Mouse (Mus musculus) ZHBTc4 (cell line): ENCODE data around the gene Rps6ka2.
"Not testable (repeated sequence)": the region's sequence is repeated elsewhere in the genome, so short reads cannot be mapped to it uniquely, and the experiment has no call there.

Source experiments
- DNase-seq: peaks from one replicate; pipeline ENCODE4 v3.0.0-alpha.2; 2011; ENCODE audit warnings: low read depth, low spot score

The Rps6ka2 gene

DNA sequence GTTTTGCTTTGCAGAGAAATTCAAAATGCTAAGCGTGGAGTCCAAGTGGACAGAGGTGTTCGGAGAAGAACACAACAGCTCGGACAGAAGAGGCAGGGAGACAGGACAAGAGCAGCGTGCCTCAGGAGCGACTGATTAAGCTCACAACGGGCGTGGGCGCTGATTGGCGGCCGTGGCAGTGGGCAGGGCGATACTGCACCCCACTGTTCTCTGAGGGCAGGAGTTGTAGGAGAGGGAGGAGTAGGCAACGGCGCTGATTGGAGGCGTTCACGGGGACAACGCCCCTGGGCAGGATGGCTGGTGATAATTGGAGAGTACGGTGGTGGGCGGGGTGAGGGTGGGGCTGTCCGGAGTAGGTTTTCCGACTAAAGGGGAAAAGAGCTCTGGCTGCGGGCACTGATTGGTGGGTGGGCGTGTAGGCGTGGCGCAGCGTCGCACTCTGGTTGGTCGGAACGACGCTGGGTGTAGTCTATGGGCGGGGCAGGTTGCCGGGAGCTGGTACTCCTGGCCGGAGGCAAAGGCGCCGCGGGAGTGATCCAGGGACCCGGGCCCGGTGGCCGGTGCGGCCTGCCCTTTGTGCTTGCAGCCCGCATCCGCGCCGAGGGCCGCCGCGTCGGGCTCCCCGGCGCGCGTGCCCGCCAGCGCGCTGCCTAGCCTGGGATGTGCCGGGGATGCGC lies at the start of gene Rps6ka2:
TSS of gene Rps6ka2 (plus strand) at position 489 of the 677 bp plus-strand sequence.
- DNase-seq: peak; percentile 100

DNA sequence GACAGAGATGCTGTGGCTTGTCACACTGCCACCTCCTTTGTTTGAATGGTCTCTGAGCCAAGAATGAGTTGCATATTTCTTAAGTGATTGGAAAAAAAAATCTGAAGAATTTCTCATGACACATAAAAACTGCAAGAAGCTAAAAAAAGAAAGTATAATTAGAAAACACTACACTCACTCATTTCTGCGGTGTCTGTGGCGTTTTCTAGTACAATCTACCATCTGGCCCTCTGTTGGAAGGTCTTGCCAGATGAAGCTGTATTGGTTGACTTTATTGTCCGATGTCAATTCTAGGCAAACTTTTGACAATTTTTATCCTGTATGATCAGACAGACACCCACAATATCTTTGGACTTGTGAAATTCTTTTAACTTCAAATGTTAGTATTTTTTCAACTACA lies 49.1 kb upstream of the Rps6ka2 start:
- not testable (repeated sequence) for DNase-seq

DNA sequence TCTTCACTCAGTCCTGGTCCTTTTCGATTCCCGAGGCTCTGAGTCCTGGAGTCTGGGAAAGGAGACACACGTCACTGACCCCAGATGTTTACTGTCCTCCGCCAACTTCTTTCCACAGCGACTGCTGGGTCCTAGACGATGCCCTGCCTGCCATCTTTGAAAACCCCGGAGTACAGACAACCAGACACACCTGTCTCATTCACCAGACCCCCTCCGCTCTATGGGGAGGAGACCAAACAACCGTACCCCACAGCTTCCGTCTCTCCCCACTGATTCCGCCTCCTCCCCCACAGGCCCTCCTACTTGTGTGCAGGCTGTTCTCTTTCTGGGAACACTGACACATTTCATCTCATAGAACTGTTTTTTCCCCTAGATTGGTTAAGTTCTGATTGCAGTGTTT lies 47.4 kb upstream of the Rps6ka2 start:
- not testable (repeated sequence) for DNase-seq

DNA sequence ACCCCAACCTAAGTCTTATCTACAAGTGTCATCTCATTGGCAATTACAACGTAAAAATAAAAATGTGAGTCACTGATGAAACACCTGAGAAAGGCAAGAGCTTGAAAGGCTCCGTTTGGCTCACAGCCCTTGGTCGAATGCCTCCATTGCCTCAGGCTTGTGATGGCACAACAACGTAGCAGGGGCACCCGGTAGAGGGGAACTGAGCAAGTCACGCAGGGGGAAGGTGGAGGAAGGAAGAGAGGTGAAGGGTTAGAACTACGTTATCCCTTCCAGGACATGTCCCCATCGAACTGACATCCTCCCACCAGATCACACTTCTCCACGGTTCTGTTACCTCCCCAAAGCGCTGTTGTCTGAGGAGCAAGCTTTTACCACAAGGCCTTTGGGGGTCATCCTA lies 43.4 kb upstream of the Rps6ka2 start:
- not testable (repeated sequence) for DNase-seq

DNA sequence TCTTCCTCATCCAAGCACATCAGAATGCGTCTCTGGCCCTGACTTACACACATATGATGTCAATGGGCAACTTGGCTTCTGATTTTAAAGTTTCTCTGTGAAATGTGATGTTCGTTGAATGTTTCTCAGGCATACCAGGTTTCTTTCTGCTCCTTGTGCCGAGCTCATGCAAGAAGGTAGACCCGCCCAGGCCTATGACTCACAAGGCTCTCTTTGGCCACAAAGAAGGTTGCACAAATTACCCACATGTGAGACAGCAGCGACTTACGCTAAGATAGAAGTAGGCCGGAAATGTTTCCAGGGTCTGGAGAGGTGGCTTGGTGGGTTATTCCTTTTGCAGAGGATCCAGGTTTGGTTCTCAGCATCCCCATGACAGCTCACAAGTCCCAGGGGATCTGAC lies 35.9 kb upstream of the Rps6ka2 start:
- not testable (repeated sequence) for DNase-seq

DNA sequence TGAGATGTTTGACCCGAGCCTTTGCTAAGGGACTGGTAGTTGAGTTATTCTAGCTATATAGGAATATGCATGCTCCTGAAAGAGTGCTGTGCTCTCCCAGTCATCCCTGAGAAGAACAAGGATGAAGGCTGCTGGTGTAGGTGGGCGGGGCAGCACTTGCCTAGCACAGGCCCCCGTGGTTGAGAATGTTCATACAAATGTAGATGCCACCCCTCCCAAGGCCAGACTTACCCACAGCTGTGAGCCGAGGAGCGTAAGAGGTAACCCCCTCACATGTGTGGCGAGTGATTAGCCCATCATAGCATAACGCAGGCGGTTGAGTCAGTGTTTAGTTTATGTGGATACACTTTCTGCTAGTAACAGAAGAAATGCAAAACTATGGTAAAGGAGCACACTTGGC lies 34.6 kb upstream of the Rps6ka2 start:
- DNase-seq: peak; percentile 58

DNA sequence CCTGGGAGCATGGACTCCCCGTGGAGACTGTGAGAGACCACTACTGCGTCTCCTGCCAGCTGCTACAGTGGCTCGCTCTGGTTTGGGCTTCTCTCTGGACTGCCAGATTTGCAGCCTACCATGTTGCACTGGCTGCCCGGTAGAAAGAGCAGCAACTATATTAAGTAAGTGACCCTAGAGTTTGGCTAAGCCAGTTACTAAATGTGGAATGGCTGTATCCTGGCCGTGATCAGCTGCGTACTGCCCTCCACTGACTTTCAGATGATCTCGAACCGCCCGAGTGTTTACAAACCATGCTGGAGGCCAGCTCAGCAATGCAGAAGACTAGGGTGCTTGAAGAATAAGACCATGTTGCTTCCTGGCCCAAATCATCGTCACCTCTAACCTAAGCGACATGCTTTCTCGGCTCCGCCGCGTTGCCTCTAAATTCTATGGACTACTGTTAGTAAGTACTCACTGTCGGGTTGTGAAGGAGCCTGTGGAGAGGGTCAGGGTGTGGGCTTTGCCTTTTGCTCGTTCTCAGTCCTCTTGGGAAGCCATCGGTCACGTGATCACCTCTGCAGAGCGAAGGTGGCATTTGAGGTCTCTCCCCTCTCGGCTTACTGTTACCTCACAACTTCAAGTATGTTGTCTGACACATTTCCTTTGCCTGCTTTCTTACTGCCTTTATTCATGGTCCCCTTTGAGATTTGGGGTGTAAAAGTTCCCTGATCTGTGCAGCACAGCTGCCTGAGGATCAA lies 31.6 kb upstream of the Rps6ka2 start:
- DNase-seq: peak; percentile 33

DNA sequence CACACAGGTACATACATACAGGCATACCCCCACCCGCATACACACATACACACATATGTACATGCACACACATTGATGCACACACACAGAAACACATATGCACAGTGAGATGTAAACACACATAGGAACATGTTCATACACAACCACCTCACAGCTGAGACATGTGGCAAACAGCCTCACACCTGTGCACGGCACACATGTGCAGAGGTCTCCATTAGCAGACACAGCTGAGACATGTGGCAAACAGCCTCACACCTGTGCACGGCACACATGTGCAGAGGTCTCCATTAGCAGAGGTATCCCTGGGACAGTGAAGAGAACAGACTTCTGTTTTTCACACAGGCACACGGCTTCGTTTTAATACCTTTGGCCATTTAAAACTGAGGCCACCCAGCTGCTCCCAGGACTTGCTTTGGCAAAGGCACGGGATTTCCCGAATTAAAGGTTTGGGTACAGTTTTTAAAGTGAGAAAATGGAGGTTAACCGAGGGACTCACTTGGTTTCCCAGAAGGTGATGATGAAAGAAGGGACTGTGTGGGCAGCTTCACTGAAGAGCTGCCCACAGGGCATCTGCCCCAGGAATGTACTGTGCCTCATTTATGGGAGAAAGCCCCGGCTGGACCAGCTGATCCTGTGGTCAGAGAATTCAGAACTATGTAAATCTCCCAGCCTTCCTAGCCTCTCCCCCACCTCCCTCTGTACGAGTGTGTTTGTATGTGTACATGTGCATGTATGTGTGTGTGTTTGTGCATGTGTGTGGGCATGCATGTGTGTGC lies 29.3 kb upstream of the Rps6ka2 start:
- no peak for DNase-seq

DNA sequence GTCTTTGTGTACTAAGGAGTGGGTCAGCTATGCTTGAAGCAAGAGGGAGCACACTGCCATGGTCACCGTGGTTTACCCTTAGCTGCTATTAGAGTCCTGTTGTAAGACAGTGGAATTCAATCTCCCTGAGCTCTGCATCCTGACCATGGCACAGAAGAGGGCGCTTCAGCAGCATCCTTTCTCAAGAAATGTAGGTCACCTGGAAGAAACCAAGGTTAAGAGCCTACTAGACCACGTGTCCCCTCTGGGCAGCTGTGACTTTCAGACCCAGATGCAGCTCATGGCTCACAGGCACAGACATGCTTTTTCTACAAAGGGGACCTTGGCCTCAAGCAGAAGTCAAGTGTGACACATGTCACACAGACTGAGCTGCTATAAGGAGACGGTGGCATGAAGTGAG lies 27.5 kb upstream of the Rps6ka2 start:
- DNase-seq: no peak

DNA sequence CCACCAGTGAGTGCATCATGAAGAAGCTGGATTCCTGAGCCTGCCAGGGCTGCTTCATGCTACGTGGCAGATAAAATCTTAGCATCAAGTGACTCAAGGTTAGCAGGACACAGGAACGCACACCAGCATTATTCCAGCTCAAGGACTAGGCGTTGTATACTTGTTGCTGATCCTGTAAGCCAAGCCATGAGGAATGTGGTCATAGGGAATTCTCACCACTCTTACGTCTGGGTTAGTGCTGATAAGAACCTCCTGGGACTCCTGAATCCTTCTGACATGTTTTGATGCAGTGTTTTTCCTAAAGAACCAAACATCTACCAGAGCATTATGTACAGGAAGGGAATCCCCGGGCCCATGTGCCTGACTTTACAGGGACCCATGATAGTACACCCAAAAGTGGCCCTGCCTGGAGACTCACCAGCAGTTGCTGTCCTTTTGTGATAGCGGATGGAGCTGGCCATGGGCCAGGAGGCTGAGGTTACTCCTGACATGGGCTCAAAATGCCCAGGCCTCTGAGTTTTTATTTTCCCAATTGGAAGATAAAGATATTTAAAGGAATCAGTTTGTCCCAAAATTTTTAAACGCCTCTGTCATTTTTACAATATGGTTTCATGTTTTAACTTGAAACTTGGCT lies 25.9 kb upstream of the Rps6ka2 start:
- DNase-seq: no peak

DNA sequence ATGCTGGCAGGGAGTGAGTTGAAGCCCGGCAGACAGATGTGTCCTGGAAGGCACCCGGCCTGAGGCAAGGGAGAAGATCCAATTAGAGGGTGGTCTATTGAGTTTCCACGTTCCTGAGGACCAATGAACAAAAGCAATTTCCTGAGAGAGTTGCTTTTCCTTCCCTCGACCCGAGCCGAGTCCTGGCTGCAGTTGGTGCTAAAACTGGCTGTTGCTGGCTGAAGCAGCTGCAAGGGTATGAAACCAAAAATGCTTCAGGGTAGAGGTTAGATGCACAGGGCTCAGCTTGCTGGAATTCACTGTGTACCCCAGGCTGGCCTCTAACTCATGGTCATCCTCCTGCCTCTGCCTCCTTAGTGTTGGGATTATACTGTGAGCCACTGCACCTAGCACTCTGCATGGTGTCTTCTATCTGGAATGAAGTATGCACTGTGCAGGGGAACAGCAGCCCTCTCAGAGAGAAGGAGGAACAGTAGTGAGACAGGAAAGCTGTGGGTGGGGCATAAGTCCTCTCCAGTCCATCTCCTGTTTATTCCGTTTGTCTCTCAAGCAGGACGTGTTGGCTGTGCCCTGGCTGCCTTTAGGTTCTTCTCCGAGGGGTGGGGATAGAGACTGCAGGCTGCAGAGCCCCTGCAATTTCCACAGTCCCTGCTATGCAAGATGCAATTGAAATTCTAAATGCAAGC lies 24.4 kb upstream of the Rps6ka2 start:
- no peak for DNase-seq

DNA sequence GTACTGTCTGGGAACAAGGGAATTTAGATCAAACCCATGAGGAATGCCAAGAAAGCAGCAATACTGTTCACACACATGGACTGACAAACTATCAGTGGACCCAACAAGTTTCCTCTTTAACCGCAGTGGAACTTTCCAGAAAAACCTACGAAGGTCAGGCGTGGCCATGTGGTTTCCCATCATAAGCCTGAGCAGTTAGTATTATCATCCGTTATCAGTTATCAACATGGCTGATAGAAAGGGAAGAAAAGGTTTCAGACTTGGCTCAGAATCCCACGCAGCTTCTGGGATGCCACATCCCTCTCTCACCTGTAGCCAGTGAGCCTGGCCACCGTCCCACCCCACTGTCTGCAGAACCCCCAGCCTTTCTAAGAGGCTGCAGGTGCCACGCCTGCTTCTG lies 23.4 kb upstream of the Rps6ka2 start:
- no peak for DNase-seq

DNA sequence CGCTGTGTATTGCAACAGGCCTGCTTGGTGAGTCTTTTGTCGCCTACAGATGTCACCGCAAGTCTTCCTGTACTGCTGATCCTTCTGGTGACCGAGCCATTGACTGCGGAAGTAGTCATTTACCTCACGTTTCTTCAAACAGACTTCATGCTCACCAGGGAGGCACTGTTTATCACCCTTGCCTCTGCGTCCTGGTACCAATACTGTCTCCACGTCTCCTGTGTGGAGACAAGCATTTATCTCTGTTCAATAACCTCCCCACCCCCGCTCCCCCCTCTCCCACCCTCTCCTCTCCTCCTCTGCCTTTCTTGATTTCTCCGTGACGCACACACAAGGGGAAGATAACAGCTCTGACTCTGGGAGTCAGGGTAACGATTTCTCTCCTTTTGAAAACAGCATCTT lies 22.0 kb upstream of the Rps6ka2 start:
- no peak for DNase-seq

DNA sequence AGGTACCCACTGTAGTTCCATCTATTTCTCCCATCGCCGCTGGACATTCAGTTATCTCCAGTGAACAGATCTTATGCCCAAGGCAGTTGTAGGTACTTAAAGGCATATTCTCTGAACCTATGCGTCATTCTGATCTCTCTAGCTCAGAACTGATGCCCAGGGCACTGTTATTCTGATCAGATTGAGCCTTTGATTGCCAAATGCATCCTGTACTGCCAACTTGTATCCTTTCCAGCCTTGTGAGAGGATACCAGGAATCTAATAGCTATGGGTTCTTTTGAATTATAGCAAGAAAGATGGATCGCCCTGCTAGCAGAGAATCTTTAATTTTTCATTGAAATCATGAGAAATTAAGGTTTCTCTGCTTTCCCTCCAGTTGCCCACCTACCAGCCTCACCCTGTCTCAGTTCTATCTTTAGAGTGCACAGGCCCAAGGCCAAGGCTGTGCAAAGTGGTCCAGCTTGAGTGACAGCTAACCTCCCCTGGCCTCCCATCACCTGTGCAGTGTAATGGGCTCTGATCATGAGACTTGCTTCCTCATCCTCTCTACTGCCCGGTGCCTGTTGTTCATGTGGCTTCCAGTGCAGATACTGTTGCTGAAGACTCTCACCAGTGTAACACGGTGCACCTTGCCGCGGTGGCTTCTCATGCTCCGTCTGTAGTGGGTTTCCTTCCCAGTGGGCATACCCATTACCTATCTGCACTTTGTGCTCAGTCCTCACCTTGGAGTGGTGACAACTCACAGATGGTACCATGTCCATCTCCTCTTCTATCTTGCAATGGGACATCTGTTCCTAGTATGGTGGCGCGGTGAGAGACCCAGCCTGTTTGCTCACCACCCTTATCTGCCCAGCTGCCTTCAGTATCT lies 20.4 kb upstream of the Rps6ka2 start:
- no peak for DNase-seq

DNA sequence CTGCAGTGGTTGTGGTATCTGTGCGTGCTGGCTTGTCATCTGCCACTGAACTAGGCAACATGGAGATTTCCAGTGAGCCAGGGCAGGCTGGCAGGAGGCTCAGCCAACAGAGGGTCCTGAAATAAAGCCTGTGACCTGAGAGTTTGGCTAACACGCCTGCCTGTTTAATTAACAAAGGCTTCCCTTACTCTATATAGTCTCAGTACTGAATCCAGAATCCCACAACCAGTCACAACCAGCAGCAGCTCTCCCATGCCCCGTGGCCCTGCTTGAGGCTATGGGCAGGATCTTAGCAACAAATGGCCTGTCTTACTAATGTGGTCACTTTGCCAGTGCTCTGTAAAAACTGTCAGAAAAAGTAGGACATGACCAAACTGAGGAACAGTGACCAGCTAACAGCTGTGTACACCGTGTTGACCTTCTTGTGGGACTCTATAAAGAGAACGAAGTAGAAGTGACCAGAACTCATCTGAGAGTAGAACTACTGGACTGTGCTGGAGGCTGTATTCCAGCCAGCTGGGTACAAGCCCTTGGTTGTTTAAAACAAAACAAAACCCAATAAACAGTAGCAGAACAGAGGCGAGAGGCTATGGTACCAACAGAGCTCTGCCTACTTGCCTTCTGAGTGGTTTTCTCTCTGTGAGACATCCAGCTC lies 18.3 kb upstream of the Rps6ka2 start:
- no peak for DNase-seq

DNA sequence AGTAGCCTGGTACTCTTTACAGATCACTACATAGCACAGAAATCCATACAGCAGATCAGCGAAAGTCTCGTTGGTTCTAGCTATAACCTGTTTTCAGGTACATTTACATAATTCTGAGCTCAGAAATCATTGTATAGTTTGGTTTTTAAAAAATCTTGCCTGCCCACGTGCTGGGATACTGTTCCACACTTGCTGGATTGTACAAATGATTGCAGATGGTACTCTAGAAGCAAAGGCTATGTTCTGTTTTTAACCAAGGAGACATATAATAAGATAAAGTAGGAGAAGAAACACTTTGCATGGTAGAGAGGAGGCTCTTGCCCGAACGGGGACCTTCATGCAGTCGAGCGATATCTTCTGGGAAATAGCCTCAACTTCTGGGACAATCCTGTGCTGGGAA lies 17.3 kb upstream of the Rps6ka2 start:
- DNase-seq: no peak

DNA sequence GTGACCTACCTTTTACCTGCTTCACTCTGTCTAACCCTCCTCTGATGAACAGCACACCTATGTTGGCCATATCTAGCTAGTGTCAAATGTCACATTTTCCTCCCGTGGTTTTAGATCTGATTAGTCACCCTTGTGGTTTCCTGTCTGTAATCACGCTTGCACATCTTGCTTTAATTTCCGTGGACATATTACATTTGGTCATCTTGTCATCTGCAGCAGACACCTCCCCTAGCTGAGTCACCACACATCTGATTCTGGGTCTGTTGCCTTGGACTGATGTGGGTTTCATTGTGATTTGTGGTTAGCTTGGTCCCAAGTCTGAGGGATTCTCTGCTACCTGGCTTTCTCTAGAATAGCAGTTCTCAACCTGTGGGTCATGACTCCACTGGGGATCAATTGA lies 6.0 kb upstream of the Rps6ka2 start:
- no peak for DNase-seq

DNA sequence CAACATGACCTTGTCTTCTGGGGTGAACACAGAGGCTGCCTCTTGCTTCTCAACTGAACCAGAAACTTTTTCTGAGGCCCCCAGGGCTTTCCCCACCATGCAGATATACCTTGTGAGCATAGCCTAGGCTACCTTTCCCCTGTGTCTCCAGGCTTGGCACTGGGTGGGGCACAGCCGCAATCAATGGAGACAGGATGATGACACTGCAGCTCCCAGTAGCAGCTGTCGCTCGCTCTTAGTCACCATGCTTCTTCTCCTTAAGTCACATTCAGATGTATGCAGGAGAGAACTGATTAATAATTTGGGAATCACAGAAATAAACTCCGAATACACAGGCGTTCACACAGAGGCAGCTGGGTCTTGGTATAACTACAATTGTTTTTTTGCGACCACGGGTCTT lies 4.4 kb upstream of the Rps6ka2 start:
- DNase-seq: no peak

DNA sequence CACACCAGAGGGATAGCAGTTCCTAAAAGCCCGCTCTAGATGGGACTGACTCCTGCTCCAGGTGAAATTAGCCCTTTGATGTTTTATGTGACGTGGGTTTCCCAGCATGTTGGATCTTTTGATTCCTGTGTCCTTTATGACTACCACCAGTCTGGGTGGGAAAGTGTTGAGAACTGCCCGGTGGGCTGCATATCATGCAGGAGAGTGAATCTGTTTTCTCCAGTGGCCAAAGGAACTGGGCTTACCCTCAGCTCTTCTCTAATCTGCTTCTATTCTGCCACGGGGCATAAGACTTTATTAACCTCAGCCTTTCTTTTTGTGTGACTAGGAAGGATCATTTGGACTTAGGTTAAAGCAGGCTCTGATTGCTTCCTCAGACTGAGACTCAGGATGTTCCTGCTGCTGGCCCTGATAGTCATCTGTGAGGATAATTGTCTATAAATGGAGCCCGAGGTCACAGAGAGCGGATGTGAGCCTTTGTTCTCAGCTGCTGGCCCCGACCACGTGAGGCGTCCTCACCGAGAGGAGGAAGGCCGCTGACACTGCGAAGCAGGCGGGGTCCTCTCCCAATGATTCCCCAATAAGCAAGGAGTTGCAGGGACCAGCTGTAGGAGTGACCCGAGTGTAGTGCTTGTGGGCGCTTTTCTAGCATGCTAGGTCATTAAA lies 821 bp upstream of the Rps6ka2 start:
- DNase-seq: no peak
